Mouse (Mus musculus): ENCODE measurements around the gene Fam57b.

GRCm38 (mm10) chr7:126775978-126776234, 21.6 kb upstream of the Fam57b start:
- TF ChIP-seq CTCF (IDR thresholded peaks at IDR 0.05): no peak
- TF ChIP-seq EP300 (IDR thresholded peaks at IDR 0.05): no peak

Measured in lung, postnatal 0 days (tissue).